Mouse (Mus musculus): ENCODE results near the gene Ercc6l2.

Ercc6l2 gene

DNA sequence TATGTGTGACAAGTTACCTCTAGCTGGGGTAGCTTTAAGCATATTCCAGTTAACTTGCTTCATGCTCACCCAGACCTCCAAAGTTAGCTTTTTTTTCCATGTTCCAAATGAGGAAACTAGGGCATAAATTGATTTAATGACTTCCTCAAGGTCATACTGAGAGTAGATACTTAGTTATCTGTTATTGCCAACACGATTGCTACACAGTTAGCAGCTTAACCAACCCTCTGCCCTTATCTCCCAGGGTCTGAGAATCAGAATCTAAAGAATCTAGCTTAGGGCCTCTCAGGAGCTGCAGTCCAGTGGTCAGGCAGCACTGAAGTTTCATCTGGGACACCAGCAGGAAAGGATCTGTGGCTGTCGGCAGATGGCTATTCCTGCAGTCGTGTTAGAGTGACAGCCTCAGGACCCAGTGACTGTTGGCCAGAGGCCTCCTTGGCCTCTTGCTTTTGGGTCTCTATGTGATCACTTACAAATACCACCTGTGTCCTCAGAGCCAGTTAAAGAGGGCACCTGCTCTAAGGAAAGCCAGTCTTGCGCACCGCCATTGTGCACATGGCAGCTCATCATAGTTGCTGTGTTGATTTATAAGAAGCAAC, 115.0 kb downstream of the Ercc6l2 start:
- no peak for DNase-seq (ENCODE audit: low read depth in 2 of 2, low spot score in 2 of 2)

GRCm38 (mm10) chr13:63930525-63930924, 115.5 kb downstream of the Ercc6l2 start:
- no peak for DNase-seq (ENCODE audit: low read depth in 2 of 2, low spot score in 2 of 2)

DNA sequence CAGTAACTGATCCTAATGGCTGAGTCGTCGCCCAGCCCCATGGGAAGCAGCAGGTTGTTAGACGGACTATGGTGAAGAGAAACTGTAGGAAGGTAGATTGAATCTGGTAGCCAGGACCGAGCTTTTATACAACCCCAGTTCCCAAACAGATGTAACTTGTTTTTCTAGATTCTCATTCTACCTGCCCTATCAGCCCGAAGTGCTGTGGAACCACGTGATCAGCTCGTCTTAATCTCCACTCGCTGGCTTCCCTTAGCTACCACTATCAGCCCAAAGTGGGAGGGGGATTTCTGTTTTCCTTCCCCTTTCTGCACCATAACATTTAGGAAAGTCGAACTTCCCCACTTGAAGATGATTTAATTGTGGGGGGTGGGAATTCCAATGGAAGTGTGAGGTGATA, 121.3 kb downstream of the Ercc6l2 start:
- DNase-seq (ENCODE audit: low read depth in 2 of 2, low spot score in 2 of 2): no peak

DNA sequence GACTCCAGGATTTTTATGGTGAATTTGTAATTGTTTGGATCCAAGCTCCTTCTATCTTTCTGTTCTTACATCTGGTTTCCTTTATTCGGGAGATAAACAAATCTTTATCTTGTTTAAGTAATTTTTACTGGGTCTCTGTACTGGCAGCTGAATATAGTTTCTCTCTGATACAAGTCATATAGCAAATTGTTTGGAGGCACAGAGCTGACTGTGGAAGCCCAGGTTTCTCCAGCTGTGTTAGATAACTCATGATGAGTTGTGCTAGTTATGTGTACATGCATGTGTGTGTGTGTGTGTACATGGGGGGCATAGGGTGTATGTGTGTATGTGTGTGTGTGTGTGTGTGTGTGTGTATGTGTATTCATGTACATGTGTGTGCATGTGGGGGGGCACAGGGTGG, 125.2 kb downstream of the Ercc6l2 start:
- no peak for DNase-seq (ENCODE audit: low read depth in 2 of 2, low spot score in 2 of 2)

- no peak for DNase-seq (ENCODE audit: low read depth in 2 of 2, low spot score in 2 of 2)
Measured at GRCm38 (mm10) chr13:63941170-63941569, 126.1 kb downstream of the Ercc6l2 start.

DNA sequence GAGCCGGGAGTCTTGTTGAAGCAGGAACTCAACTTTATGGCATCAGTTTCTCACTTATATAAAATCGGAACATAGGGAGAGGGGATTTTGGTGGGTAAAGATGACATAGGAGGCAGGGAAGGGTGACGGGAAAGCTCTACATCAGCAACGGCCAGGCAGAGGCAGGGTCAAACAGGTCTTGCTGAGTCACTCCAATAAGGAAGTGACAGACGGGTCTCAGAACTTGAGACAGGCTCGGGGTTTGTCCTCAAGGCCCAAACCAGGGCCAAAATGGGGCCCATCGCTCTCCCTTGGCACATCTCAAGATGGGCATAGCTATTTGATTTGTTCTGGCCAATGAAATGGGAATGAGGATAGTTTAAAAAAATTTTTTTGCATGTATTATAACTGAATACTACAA, 128.6 kb downstream of the Ercc6l2 start:
- no peak for DNase-seq (ENCODE audit: low read depth in 2 of 2, low spot score in 2 of 2)

GRCm38 (mm10) chr13:63944344-63945021, 129.4 kb downstream of the Ercc6l2 start:
- no peak for DNase-seq (ENCODE audit: low read depth in 2 of 2, low spot score in 2 of 2)

All from CD8-positive naive resting alpha-beta T cell, adult 2 months (primary cell).